Mouse (Mus musculus): ENCODE results near the gene Ces1h.

DNA sequence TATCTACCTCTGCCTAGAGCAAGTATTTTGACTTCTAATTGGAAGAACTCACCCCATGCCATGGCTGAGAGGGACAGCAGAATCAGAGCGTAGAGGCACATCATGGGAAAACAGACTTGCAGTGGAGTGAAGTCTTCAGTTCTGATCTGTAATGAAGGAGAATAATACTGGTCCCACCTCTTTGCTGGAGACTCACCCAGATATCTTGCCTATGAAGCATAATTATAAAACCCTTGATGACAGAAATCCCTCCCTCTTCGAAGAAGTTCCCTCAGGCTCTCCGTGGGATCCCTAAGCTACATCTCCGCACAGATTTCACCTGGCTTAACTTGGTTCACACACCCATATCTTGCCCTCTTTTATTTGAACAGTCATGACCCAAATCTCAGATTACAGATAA lies at the start of gene Ces1h:
- TF ChIP-seq POLR2A (IDR thresholded peaks at IDR 0.05; ENCODE audit: control insufficient read depth, extremely low read depth, insufficient read depth, low read length, poor library complexity), result no peak
- no peak for TF ChIP-seq CTCF (IDR thresholded peaks at IDR 0.05; ENCODE audit: borderline replicate concordance, control insufficient read depth, extremely low read depth, insufficient read depth, low read length, poor library complexity)

All from thymus, adult 2 months (tissue).